ENCODE assay signal across 13 mouse cellular contexts in the genomic region with DNA sequence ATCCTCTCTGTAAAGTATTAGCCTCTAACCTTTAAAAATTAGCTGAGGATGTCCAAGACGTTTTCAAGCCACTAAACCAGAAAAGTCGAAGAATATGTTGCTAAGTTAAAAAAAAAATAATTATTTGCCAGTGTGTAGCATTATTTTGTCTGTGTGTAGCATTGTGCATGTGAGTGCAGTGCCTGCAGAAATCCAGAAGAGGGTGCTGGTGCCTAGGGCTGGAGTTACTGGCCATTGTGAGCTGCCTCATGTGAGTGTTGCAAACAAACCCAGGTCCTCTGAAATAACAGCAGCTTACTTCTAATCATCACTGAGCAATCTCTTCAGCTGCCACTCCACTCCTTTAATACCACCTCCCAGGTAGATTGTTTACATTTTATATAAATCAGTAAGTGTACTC.
DNase-seq lines count a peak whose midpoint lies in the region; ATAC-seq and TF ChIP-seq lines count a peak whose summit lies in the region.
"Had no signal": no experiment of that assay in that cellular context is flagged by ENCODE, and none has a peak within 500 bp of the region (broad histone marks: within the 10 kb centered on the region; RNA-seq: fewer than 3 reads in every experiment).

No protein-coding gene starts in this region.

- intact Hi-C loops in left cerebral cortex, postnatal 10 days (cut with DNase I): no loop called here

- H3K27me3 ChIP-seq in hindbrain, embryonic 10.5 days (ENCODE audit: insufficient read depth, poor library complexity, severe bottlenecking): no peaks in the 10 kb centered on the region
- H3K27me3 ChIP-seq in hindbrain, embryonic 16.5 days (replicated peaks; ENCODE audit: control insufficient read depth, insufficient read depth, low read length): no peaks in the 10 kb centered on the region
- H3K27me3 ChIP-seq in midbrain, postnatal 0 days (ENCODE audit: insufficient read depth, low read length): no peaks in the 10 kb centered on the region
- H3K27me3 ChIP-seq in midbrain, embryonic 16.5 days (ENCODE audit: control insufficient read depth, insufficient read depth, low read depth, low read length): no peaks in the 10 kb centered on the region
- H3K27me3 ChIP-seq: heart, embryonic 13.5 days had no signal

- WGBS in hindbrain, embryonic 10.5 days: 59% methylated on average over 2 of the region's 2 CpGs
- 49% methylated on average over 2 of the region's 2 CpGs for WGBS in hindbrain, embryonic 16.5 days
- 56% methylated on average over 2 of the region's 2 CpGs for WGBS in midbrain, postnatal 0 days
- WGBS in midbrain, embryonic 16.5 days: 57% methylated on average over 2 of the region's 2 CpGs
- WGBS in bone marrow, adult 2 months: 49% methylated on average over 2 of the region's 2 CpGs

- H3K4me2 ChIP-seq in hindbrain, embryonic 16.5 days (ENCODE audit: low read length): no peak overlapping the region
- no peak overlapping the region for H3K4me2 ChIP-seq in midbrain, postnatal 0 days (ENCODE audit: low read depth, low read length, poor library complexity, severe bottlenecking)
- H3K4me2 ChIP-seq in midbrain, embryonic 16.5 days (ENCODE audit: low read length): no peak overlapping the region
- H3K4me2 ChIP-seq: heart, embryonic 13.5 days had no signal

- no peak overlapping the region for H3K4me3 ChIP-seq in hindbrain, embryonic 10.5 days
- H3K4me3 ChIP-seq in hindbrain, embryonic 16.5 days (ENCODE audit: low read length): no peak overlapping the region
- no peak overlapping the region for H3K4me3 ChIP-seq in midbrain, postnatal 0 days (ENCODE audit: low read depth, low read length)
- no peak overlapping the region for H3K4me3 ChIP-seq in midbrain, embryonic 16.5 days (ENCODE audit: low read depth, low read length)
- no peak overlapping the region for H3K4me3 ChIP-seq in bone marrow, adult 2 months (replicated peaks; ENCODE audit: control insufficient read depth, low read depth, low read length)
- H3K4me3 ChIP-seq: forebrain, embryonic 10.5 days; heart, embryonic 13.5 days; myocyte had no signal

- peak; percentile 30 for DNase-seq in hindbrain, embryonic 10.5 days (ENCODE audit: low spot score)
- peak; percentile 39 for DNase-seq in midbrain, postnatal 0 days (ENCODE audit: low spot score)
- DNase-seq in left cerebral cortex, adult 18-20 months (ENCODE audit: low spot score in 2 of 2): no peak
- DNase-seq in left cerebral cortex, postnatal 10 days (ENCODE audit: extremely low spot score in 1 of 2, low spot score in 2 of 2): no peak
- DNase-seq: thymus, adult 2 months had no signal

- no peaks in the 10 kb centered on the region for H3K36me3 ChIP-seq in hindbrain, embryonic 10.5 days
- no peaks in the 10 kb centered on the region for H3K36me3 ChIP-seq in hindbrain, embryonic 16.5 days (ENCODE audit: control insufficient read depth, insufficient read depth, low read length)
- no peaks in the 10 kb centered on the region for H3K36me3 ChIP-seq in midbrain, postnatal 0 days (ENCODE audit: insufficient read depth, low read length)
- H3K36me3 ChIP-seq in midbrain, embryonic 16.5 days (ENCODE audit: control insufficient read depth, insufficient read depth, low read length): no peaks in the 10 kb centered on the region
- H3K36me3 ChIP-seq: forebrain, embryonic 10.5 days; G1E; heart, embryonic 13.5 days had no signal

- ATAC-seq in hindbrain, embryonic 16.5 days: no peak
- ATAC-seq in midbrain, postnatal 0 days (ENCODE audit: low FRiP score): no peak
- no peak for ATAC-seq in midbrain, embryonic 16.5 days
- no peak for ATAC-seq in frontal cortex, adult (ENCODE audit: low TSS enrichment)

- H3K4me1 ChIP-seq in hindbrain, embryonic 10.5 days (replicated peaks): 0 out of 2 replicates have a peak, but pooled peaks cover 4% of the 10 kb centered on the region
- H3K4me1 ChIP-seq in hindbrain, embryonic 16.5 days (ENCODE audit: control insufficient read depth, insufficient read depth, low read depth, low read length): no peaks in the 10 kb centered on the region
- H3K4me1 ChIP-seq in midbrain, postnatal 0 days (ENCODE audit: insufficient read depth, low read length): no peaks in the 10 kb centered on the region
- H3K4me1 ChIP-seq in midbrain, embryonic 16.5 days (ENCODE audit: control insufficient read depth, insufficient read depth, low read length): peaks cover 3% of the 10 kb centered on the region; the same call in 1 of the 2 replicates
- no peaks in the 10 kb centered on the region for H3K4me1 ChIP-seq in bone marrow, adult 2 months (ENCODE audit: control insufficient read depth, insufficient read depth, low read length)
- H3K4me1 ChIP-seq: forebrain, embryonic 10.5 days; heart, embryonic 13.5 days had no signal

- H3K9me3 ChIP-seq in hindbrain, embryonic 10.5 days: no peaks in the 10 kb centered on the region
- no peaks in the 10 kb centered on the region for H3K9me3 ChIP-seq in hindbrain, embryonic 16.5 days (ENCODE audit: control insufficient read depth, low read length)
- no peaks in the 10 kb centered on the region for H3K9me3 ChIP-seq in midbrain, postnatal 0 days (ENCODE audit: low read length)
- no peaks in the 10 kb centered on the region for H3K9me3 ChIP-seq in midbrain, embryonic 16.5 days (replicated peaks; ENCODE audit: control insufficient read depth, low read length, poor library complexity, severe bottlenecking)
- H3K9me3 ChIP-seq: forebrain, embryonic 10.5 days; heart, embryonic 13.5 days had no signal

- H3K9ac ChIP-seq in hindbrain, embryonic 16.5 days (ENCODE audit: low read depth, low read length): no peak overlapping the region
- H3K9ac ChIP-seq in midbrain, postnatal 0 days (replicated peaks; ENCODE audit: low read length, poor library complexity, severe bottlenecking): no peak overlapping the region
- H3K9ac ChIP-seq in midbrain, embryonic 16.5 days (ENCODE audit: low read depth, low read length): no peak overlapping the region
- H3K9ac ChIP-seq: heart, embryonic 13.5 days had no signal

- no peak for TF ChIP-seq POLR2A in bone marrow, adult 2 months (IDR thresholded peaks at IDR 0.05; ENCODE audit: borderline replicate concordance, control insufficient read depth, low read depth, low read length)

- no peak overlapping the region for H3K27ac ChIP-seq in hindbrain, embryonic 10.5 days
- H3K27ac ChIP-seq in hindbrain, embryonic 16.5 days (ENCODE audit: low read depth, low read length): no peak overlapping the region
- H3K27ac ChIP-seq in midbrain, postnatal 0 days (ENCODE audit: low read depth, low read length): no peak overlapping the region
- H3K27ac ChIP-seq in midbrain, embryonic 16.5 days (ENCODE audit: low read length): no peak overlapping the region
- no peak overlapping the region for H3K27ac ChIP-seq in bone marrow, adult 2 months (ENCODE audit: control insufficient read depth, insufficient read depth, low read depth, low read length, poor library complexity)
- H3K27ac ChIP-seq: forebrain, embryonic 10.5 days; heart, embryonic 13.5 days had no signal

- peak; percentile 73 for TF ChIP-seq CTCF in midbrain, postnatal 0 days (IDR thresholded peaks at IDR 0.05)
- TF ChIP-seq CTCF in bone marrow, adult 2 months (IDR thresholded peaks at IDR 0.05; ENCODE audit: control insufficient read depth, insufficient read depth, low read length): peak; percentile 35; the same call in 1 of the 2 replicates

Comparison
In these comparisons a context has a peak if more than half of its experiments do, and no peak if none do; other contexts are left out.
1. DNase-seq: peak in hindbrain, embryonic 10.5 days (single experiment) and midbrain, postnatal 0 days (single experiment); none in left cerebral cortex, adult 18-20 months (0 of 2) and left cerebral cortex, postnatal 10 days (0 of 2).